Mouse (Mus musculus): Measurements from ENCODE around the gene Vps51. TPM values are rescaled to one million over a fixed set of nuclear protein-coding genes. Genes with fewer than 3 reads are reported as not detected.

Vps51 gene
- total RNA-seq, 2 experiments from 2014 or later, result 15.7 to 19.3 TPM

- no peak for DNase-seq
- intact Hi-C loops (cut with DNase I), result no loop called here
Measured at GRCm38 (mm10) chr19:6020276-6020675, 56.8 kb downstream of the Vps51 start.

GRCm38 (mm10) chr19:6018142-6019089 is 58.6 kb downstream of the Vps51 start:
- intact Hi-C loops (cut with DNase I), result loop anchor here (1.0 to 5.0 kb wide), 2 partner anchors 52 to 96 kb away; partner anchors contain the start of gene Cdc42ep2
- DNase-seq, result peak; percentile 86 to 91

Small RNA genes lying within 50 kb of the gene (microRNA-seq; reads per million reads assigned to microRNA genes)
- gene Mir6988, result 0 to 0.72 reads per million in 2 experiments

Other genes starting within 250 kb of the Vps51 start
- gene Frmd8, start 202.0 kb downstream of the Vps51 start, total RNA-seq (2021), result 1 to 10 TPM; 4.5 to 5.0 TPM
- 1 to 10 TPM in 1 of 2 experiments, under 1 TPM in 1; 0.99 to 1.0 TPM for gene Slc25a45, start 199.4 kb downstream of the Vps51 start, total RNA-seq (2021)
- gene Tigd3, start 183.1 kb downstream of the Vps51 start, total RNA-seq (2021), result under 1 TPM in 1 of 2 experiments, not detected in 1; 0.20 TPM
- gene Dpf2, start 164.2 kb downstream of the Vps51 start, total RNA-seq (2021), result 10 to 100 TPM; 75.1 to 81.4 TPM
- 10 to 100 TPM; 10.1 to 12.4 TPM for gene Cdc42ep2, start 152.4 kb downstream of the Vps51 start, total RNA-seq (2021)
- gene Pola2, start 113.0 kb downstream of the Vps51 start, total RNA-seq (2021), result 10 to 100 TPM in 1 of 2 experiments, 1 to 10 TPM in 1; 8.6 to 11.6 TPM
- not detected for gene Slc22a20, start 91.1 kb downstream of the Vps51 start, total RNA-seq (2021)
- gene Capn1, start 61.3 kb downstream of the Vps51 start, total RNA-seq (2021), result 10 to 100 TPM; 82.6 to 95.2 TPM
- gene Syvn1, start 30.7 kb downstream of the Vps51 start, total RNA-seq (2021), result 10 to 100 TPM; 14.4 to 15.8 TPM
- 10 to 100 TPM; 25.8 TPM for gene Mrpl49, start 19.4 kb downstream of the Vps51 start, total RNA-seq (2021)
- gene Fau, start 19.4 kb downstream of the Vps51 start, total RNA-seq (2021), result 100 to 1,000 TPM; 333 to 400 TPM
- 1 to 10 TPM; 7.6 to 9.0 TPM for gene Znhit2, start 16.0 kb downstream of the Vps51 start, total RNA-seq (2021)
- 1 to 10 TPM; 4.9 to 5.1 TPM for gene Tm7sf2, start 8.9 kb downstream of the Vps51 start, total RNA-seq (2021)
- not detected for gene Tmem262, start 2.8 kb upstream of the Vps51 start, total RNA-seq (2021)
- gene Gm28374, start 5.0 kb upstream of the Vps51 start, total RNA-seq (2021), result not detected
- gene Zfpl1, start 7.7 kb upstream of the Vps51 start, total RNA-seq (2021), result 10 to 100 TPM; 10.2 to 10.3 TPM
- under 1 TPM in 1 of 2 experiments, not detected in 1; 0.28 TPM for gene Cdca5, start 7.8 kb upstream of the Vps51 start, total RNA-seq (2021)
- not detected for gene AC131692.1, start 17.2 kb upstream of the Vps51 start, total RNA-seq (2021)
- gene Naaladl1, start 28.6 kb upstream of the Vps51 start, total RNA-seq (2021), result not detected
- gene Sac3d1, start 41.4 kb upstream of the Vps51 start, total RNA-seq (2021), result 1 to 10 TPM; 8.7 to 9.8 TPM
- gene Snx15, start 51.1 kb upstream of the Vps51 start, total RNA-seq (2021), result 10 to 100 TPM in 1 of 2 experiments, 1 to 10 TPM in 1; 8.6 to 10.6 TPM
- under 1 TPM; 0.17 to 0.26 TPM for gene Batf2, start 63.8 kb upstream of the Vps51 start, total RNA-seq (2021)
- gene Arl2, start 64.3 kb upstream of the Vps51 start, total RNA-seq (2021), result 10 to 100 TPM; 51.8 to 62.6 TPM
- gene Majin, start 107.2 kb upstream of the Vps51 start, total RNA-seq (2021), result not detected
- gene Gpha2, start 149.1 kb upstream of the Vps51 start, total RNA-seq (2021), result not detected
- 10 to 100 TPM; 32.2 to 34.6 TPM for gene Ppp2r5b, start 158.6 kb upstream of the Vps51 start, total RNA-seq (2021)
- 10 to 100 TPM; 16.5 to 18.0 TPM for gene Atg2a, start 164.4 kb upstream of the Vps51 start, total RNA-seq (2021)
- 10 to 100 TPM; 23.5 to 36.0 TPM for gene Ehd1, start 199.5 kb upstream of the Vps51 start, total RNA-seq (2021)
- gene Cdc42bpg, start 229.2 kb upstream of the Vps51 start, total RNA-seq (2021), result 1 to 10 TPM; 4.3 to 5.2 TPM

All from gastrocnemius, postnatal 36 days (tissue).